Mouse (Mus musculus): ENCODE measurements around the gene Ccr10. TPM values are rescaled to one million over a fixed set of nuclear protein-coding genes. Genes with fewer than 3 reads are reported as not detected.

The Ccr10 gene
- total RNA-seq, 2 experiments from 2014 or later = 0.18 to 0.28 TPM

- DNase-seq (ENCODE audit: low spot score in 2 of 2) = no peak
- intact Hi-C loops (cut with DNase I) = no loop called here
These were observed 876 bp downstream of the Ccr10 start for GRCm38 (mm10) chr11:101174389-101174745.

- DNase-seq (ENCODE audit: low spot score in 2 of 2) = peak; percentile 53 to 67
- intact Hi-C loops (cut with DNase I) = no loop called here
These were observed 1.4 kb downstream of the Ccr10 start for GRCm38 (mm10) chr11:101173631-101174388.

GRCm38 (mm10) chr11:101173112-101173511 lies 2.1 kb downstream of the Ccr10 start:
- intact Hi-C loops (cut with DNase I) = no loop called here
- no peak for DNase-seq (ENCODE audit: low spot score in 2 of 2)

GRCm38 (mm10) chr11:101172434-101172815 lies 2.8 kb downstream of the Ccr10 start:
- DNase-seq (ENCODE audit: low spot score in 2 of 2) = peak in 1 of 2 experiments; percentile 37
- intact Hi-C loops (cut with DNase I) = no loop called here

GRCm38 (mm10) chr11:101171721-101172433 lies 3.4 kb downstream of the Ccr10 start:
- intact Hi-C loops (cut with DNase I) = loop anchor here (2.0 kb wide), 1 partner anchor 51 kb away; no protein-coding TSS in a partner anchor
- DNase-seq (ENCODE audit: low spot score in 2 of 2) = peak; percentile 76 to 83

- intact Hi-C loops (cut with DNase I) = loop anchor here (2.0 kb wide), 1 partner anchor 50 kb away; no protein-coding TSS in a partner anchor
- DNase-seq (ENCODE audit: low spot score in 2 of 2) = peak; percentile 95 to 99
These were observed 4.2 kb downstream of the Ccr10 start, which contains the start of gene Plekhh3 for GRCm38 (mm10) chr11:101170811-101171610. Plekhh3 (minus strand) TSS chr11:101171351.

GRCm38 (mm10) chr11:101170354-101170810 lies 4.9 kb downstream of the Ccr10 start, which contains the start of gene Cntnap1:
Cntnap1 (plus strand) TSS chr11:101170523.
- DNase-seq (ENCODE audit: low spot score in 2 of 2) = no peak
- intact Hi-C loops (cut with DNase I) = loop anchor here (2.0 kb wide), 1 partner anchor 50 kb away; no protein-coding TSS in a partner anchor

GRCm38 (mm10) chr11:101169301-101170107 lies 5.7 kb downstream of the Ccr10 start:
- no peak for DNase-seq (ENCODE audit: low spot score in 2 of 2)
- intact Hi-C loops (cut with DNase I) = loop anchor here (2.0 kb wide), 1 partner anchor 49 kb away; no protein-coding TSS in a partner anchor

- intact Hi-C loops (cut with DNase I) = no loop called here
- DNase-seq (ENCODE audit: low spot score in 2 of 2) = no peak
These were observed 6.8 kb downstream of the Ccr10 start for GRCm38 (mm10) chr11:101168301-101168980.

- no peak for DNase-seq (ENCODE audit: low spot score in 2 of 2)
- intact Hi-C loops (cut with DNase I) = no loop called here
These were observed 7.3 kb downstream of the Ccr10 start for GRCm38 (mm10) chr11:101167963-101168300.

- no peak for DNase-seq (ENCODE audit: low spot score in 2 of 2)
- intact Hi-C loops (cut with DNase I) = no loop called here
These were observed 7.9 kb downstream of the Ccr10 start for GRCm38 (mm10) chr11:101167211-101167962.

- DNase-seq (ENCODE audit: low spot score in 2 of 2) = no peak
- intact Hi-C loops (cut with DNase I) = no loop called here
These were observed 8.9 kb downstream of the Ccr10 start for GRCm38 (mm10) chr11:101166357-101166756.

GRCm38 (mm10) chr11:101164677-101165580 lies 10.3 kb downstream of the Ccr10 start:
- intact Hi-C loops (cut with DNase I) = no loop called here
- no peak for DNase-seq (ENCODE audit: low spot score in 2 of 2)

- intact Hi-C loops (cut with DNase I) = no loop called here
- no peak for DNase-seq (ENCODE audit: low spot score in 2 of 2)
These were observed 10.9 kb downstream of the Ccr10 start for GRCm38 (mm10) chr11:101164351-101164665.

- no peak for DNase-seq (ENCODE audit: low spot score in 2 of 2)
- intact Hi-C loops (cut with DNase I) = no loop called here
These were observed 11.5 kb downstream of the Ccr10 start for GRCm38 (mm10) chr11:101163476-101164350.

- DNase-seq (ENCODE audit: low spot score in 2 of 2) = no peak
- intact Hi-C loops (cut with DNase I) = no loop called here
These were observed 12.5 kb downstream of the Ccr10 start for GRCm38 (mm10) chr11:101162772-101163171.
